10 mouse cellular contexts compared by ENCODE assay signal in the genomic region with DNA sequence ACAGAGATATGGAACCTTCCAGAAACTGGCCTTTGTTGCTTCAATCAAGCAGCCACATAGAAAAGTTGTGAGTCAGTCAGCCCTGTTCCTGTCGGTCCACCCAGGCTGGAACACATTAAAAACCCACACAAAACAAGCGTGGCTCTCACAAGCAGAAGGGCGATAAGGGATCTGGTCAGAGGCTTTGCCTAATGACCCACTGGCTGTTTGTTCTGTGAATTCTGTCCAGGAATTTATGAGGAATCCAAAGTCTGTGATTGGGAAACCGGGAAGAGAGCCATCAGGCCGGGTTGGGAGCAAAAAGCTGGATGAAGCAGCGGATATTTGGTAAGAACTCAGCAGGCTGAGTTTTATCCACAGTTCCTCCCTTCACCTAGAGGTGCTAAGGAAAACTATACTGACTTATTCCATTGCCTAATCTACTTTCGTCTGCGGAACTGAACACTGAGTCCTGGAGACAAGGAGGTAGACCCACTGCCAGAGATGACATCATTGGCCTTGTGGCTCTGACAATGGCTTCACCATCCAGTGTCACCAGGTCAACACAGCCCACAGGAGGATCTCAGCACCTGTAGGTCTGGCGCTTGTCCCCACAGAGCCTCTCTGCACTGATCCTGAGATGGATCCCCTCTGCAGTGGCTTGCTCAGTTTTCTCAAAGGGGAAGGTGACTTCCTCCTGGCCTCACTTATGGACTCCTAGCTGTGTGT.
DNase-seq lines count a peak whose midpoint lies in the region; ATAC-seq and TF ChIP-seq lines count a peak whose summit lies in the region.
"Had no signal": no experiment of that assay in that cellular context is flagged by ENCODE, and none has a peak within 500 bp of the region (broad histone marks: within the 10 kb centered on the region; RNA-seq: fewer than 3 reads in every experiment).

No protein-coding gene starts in this region.

- no peak overlapping the region for H3K9ac ChIP-seq in limb, embryonic 14.5 days (ENCODE audit: low read depth, low read length, severe bottlenecking)
- no peak overlapping the region for H3K9ac ChIP-seq in kidney, postnatal 0 days (ENCODE audit: low read depth, low read length)
- no peak overlapping the region for H3K9ac ChIP-seq in forebrain, embryonic 15.5 days (replicated peaks)
- no peak overlapping the region for H3K9ac ChIP-seq in intestine, postnatal 0 days (ENCODE audit: low read depth, low read length)
- H3K9ac ChIP-seq: forebrain, embryonic 12.5 days had no signal

- no peaks in the 10 kb centered on the region for H3K27me3 ChIP-seq in limb, embryonic 14.5 days (ENCODE audit: control insufficient read depth, insufficient read depth, low read length)
- H3K27me3 ChIP-seq in limb, embryonic 10.5 days (ENCODE audit: low read depth, poor library complexity, severe bottlenecking), result no peaks in the 10 kb centered on the region
- no peaks in the 10 kb centered on the region for H3K27me3 ChIP-seq in kidney, postnatal 0 days (ENCODE audit: insufficient read depth, low read length)
- no peaks in the 10 kb centered on the region for H3K27me3 ChIP-seq in forebrain, embryonic 15.5 days
- no peaks in the 10 kb centered on the region for H3K27me3 ChIP-seq in intestine, postnatal 0 days (replicated peaks; ENCODE audit: control insufficient read depth, insufficient read depth, low read length)
- H3K27me3 ChIP-seq: forebrain, embryonic 12.5 days had no signal

- no peaks in the 10 kb centered on the region for H3K36me3 ChIP-seq in limb, embryonic 14.5 days (ENCODE audit: control insufficient read depth, insufficient read depth, low read length)
- no peaks in the 10 kb centered on the region for H3K36me3 ChIP-seq in limb, embryonic 10.5 days
- no peaks in the 10 kb centered on the region for H3K36me3 ChIP-seq in kidney, postnatal 0 days (ENCODE audit: insufficient read depth, low read length)
- no peaks in the 10 kb centered on the region for H3K36me3 ChIP-seq in forebrain, embryonic 15.5 days
- H3K36me3 ChIP-seq in intestine, postnatal 0 days (ENCODE audit: control insufficient read depth, insufficient read depth), result no peaks in the 10 kb centered on the region
- H3K36me3 ChIP-seq: forebrain, embryonic 12.5 days had no signal

- H3K27ac ChIP-seq in limb, embryonic 14.5 days (replicated peaks; ENCODE audit: low read depth, low read length), result 0 out of 2 replicates have a peak overlapping the region, but pooled peaks have one; percentile 19
- no peak overlapping the region; the same call in 1 of the 2 replicates for H3K27ac ChIP-seq in limb, embryonic 10.5 days
- peak overlapping the region; percentile 55; the same call in 1 of the 2 replicates for H3K27ac ChIP-seq in kidney, postnatal 0 days
- no peak overlapping the region for H3K27ac ChIP-seq in forebrain, embryonic 15.5 days (replicated peaks)
- H3K27ac ChIP-seq in intestine, postnatal 0 days (ENCODE audit: low read depth, low read length), result no peak overlapping the region
- H3K27ac ChIP-seq: forebrain, embryonic 12.5 days had no signal

- no peak overlapping the region for H3K4me2 ChIP-seq in limb, embryonic 14.5 days (replicated peaks; ENCODE audit: low read depth, low read length, severe bottlenecking)
- no peak overlapping the region for H3K4me2 ChIP-seq in kidney, postnatal 0 days (ENCODE audit: low read length)
- H3K4me2 ChIP-seq in forebrain, embryonic 15.5 days (replicated peaks), result no peak overlapping the region
- H3K4me2 ChIP-seq in intestine, postnatal 0 days (replicated peaks; ENCODE audit: low read depth), result no peak overlapping the region
- H3K4me2 ChIP-seq: forebrain, embryonic 12.5 days had no signal

- WGBS in limb, embryonic 14.5 days, result 60% methylated on average over 9 of the region's 9 CpGs
- 80% methylated on average over 9 of the region's 9 CpGs for WGBS in limb, embryonic 10.5 days
- WGBS in kidney, postnatal 0 days, result 67% methylated on average over 9 of the region's 9 CpGs
- WGBS in forebrain, embryonic 15.5 days, result 85% methylated on average over 9 of the region's 9 CpGs
- WGBS in intestine, postnatal 0 days, result 63% methylated on average over 9 of the region's 9 CpGs

- no peak overlapping the region for H3K4me3 ChIP-seq in limb, embryonic 14.5 days (replicated peaks; ENCODE audit: low read length)
- no peak overlapping the region for H3K4me3 ChIP-seq in limb, embryonic 10.5 days
- H3K4me3 ChIP-seq in kidney, postnatal 0 days (replicated peaks; ENCODE audit: low read depth, low read length), result no peak overlapping the region
- H3K4me3 ChIP-seq in forebrain, embryonic 15.5 days, result no peak overlapping the region
- H3K4me3 ChIP-seq in intestine, postnatal 0 days (ENCODE audit: low read depth, low read length), result no peak overlapping the region
- H3K4me3 ChIP-seq: forebrain, embryonic 12.5 days; myocyte had no signal

- no peak for TF ChIP-seq CTCF in kidney, postnatal 0 days (IDR thresholded peaks at IDR 0.05; ENCODE audit: low read depth)
- TF ChIP-seq CTCF in intestine, postnatal 0 days (IDR thresholded peaks at IDR 0.05; ENCODE audit: low read depth), result no peak

- peaks cover 4% of the 10 kb centered on the region for H3K4me1 ChIP-seq in limb, embryonic 14.5 days (ENCODE audit: control insufficient read depth, insufficient read depth, low read length)
- H3K4me1 ChIP-seq in limb, embryonic 10.5 days, result peaks cover 22% of the 10 kb centered on the region; the same call in 1 of the 2 replicates
- peaks cover 6% of the 10 kb centered on the region for H3K4me1 ChIP-seq in kidney, postnatal 0 days (replicated peaks; ENCODE audit: insufficient read depth, low read length)
- peaks cover 4% of the 10 kb centered on the region for H3K4me1 ChIP-seq in forebrain, embryonic 15.5 days
- H3K4me1 ChIP-seq in intestine, postnatal 0 days (replicated peaks; ENCODE audit: control insufficient read depth, insufficient read depth, low read length), result no peaks in the 10 kb centered on the region
- H3K4me1 ChIP-seq: forebrain, embryonic 12.5 days had no signal

- ATAC-seq in limb, embryonic 14.5 days (ENCODE audit: low FRiP score, low read depth), result no peak
- 0 out of 2 replicates have a peak, but pooled peaks have one; percentile 30 for ATAC-seq in kidney, postnatal 0 days (replicated peaks; ENCODE audit: low FRiP score, low read depth)
- no peak for ATAC-seq in forebrain, embryonic 15.5 days (replicated peaks)
- ATAC-seq in monocyte, adult 5-6 weeks (replicated peaks; ENCODE audit: insufficient number of reproducible peaks, low FRiP score, low TSS enrichment, poor library complexity, severe bottlenecking), result no peak
- no peak for ATAC-seq in intestine, postnatal 0 days

- peak; percentile 63 for DNase-seq in limb, embryonic 14.5 days (ENCODE audit: low spot score)
- no peak for DNase-seq in limb, embryonic 10.5 days (ENCODE audit: low spot score)
- DNase-seq in gastrocnemius, postnatal 4 days (ENCODE audit: low spot score in 2 of 2), result peak; percentile 24 to 68
- peak; percentile 83 for DNase-seq in kidney, postnatal 0 days (ENCODE audit: low spot score)
- peak; percentile 71 for DNase-seq in skeletal muscle tissue, adult 2 months (ENCODE audit: low read depth, low spot score)

- no peaks in the 10 kb centered on the region for H3K9me3 ChIP-seq in limb, embryonic 14.5 days (ENCODE audit: control insufficient read depth, low read length)
- H3K9me3 ChIP-seq in limb, embryonic 10.5 days (replicated peaks), result no peaks in the 10 kb centered on the region
- H3K9me3 ChIP-seq in kidney, postnatal 0 days (replicated peaks; ENCODE audit: low read length), result no peaks in the 10 kb centered on the region
- no peaks in the 10 kb centered on the region for H3K9me3 ChIP-seq in forebrain, embryonic 15.5 days
- H3K9me3 ChIP-seq in intestine, postnatal 0 days (ENCODE audit: control insufficient read depth), result no peaks in the 10 kb centered on the region

- TF ChIP-seq POLR2A in limb, embryonic 14.5 days (IDR thresholded peaks at IDR 0.05; ENCODE audit: borderline replicate concordance, extremely low read depth, insufficient read depth, insufficient read length), result no peak

Comparison
In these comparisons a context has a peak if more than half of its experiments do, and no peak if none do; other contexts are left out.
1. H3K27ac ChIP-seq: peak in limb, embryonic 14.5 days (single experiment) and kidney, postnatal 0 days (single experiment); none in limb, embryonic 10.5 days (single experiment), forebrain, embryonic 15.5 days (single experiment) and intestine, postnatal 0 days (single experiment).